Mouse (Mus musculus) stomach, postnatal 0 days (tissue): Measurements from ENCODE around the gene Nasp.

ENCODE experiments used
- CTCF ChIP-seq: IDR thresholded peaks from 2 replicates; pipeline ENCODE4 v1.5.1; 2016; ENCODE audit warnings: antibody characterized with exemption, low read depth, mild to moderate bottlenecking, moderate library complexity
- EP300 ChIP-seq: optimal IDR thresholded peaks from 2 replicates; pipeline ENCODE3; 2016; ENCODE audit warnings: antibody characterized with exemption

GRCm38 (mm10) chr4:116626658-116627358, 933 bp downstream of the Nasp start:
- TF ChIP-seq CTCF (peak; percentile 29; the same call in 1 of the 2 replicates), EP300 (no peak)
